Mouse (Mus musculus): ENCODE results near the gene Smpd3.

DNA sequence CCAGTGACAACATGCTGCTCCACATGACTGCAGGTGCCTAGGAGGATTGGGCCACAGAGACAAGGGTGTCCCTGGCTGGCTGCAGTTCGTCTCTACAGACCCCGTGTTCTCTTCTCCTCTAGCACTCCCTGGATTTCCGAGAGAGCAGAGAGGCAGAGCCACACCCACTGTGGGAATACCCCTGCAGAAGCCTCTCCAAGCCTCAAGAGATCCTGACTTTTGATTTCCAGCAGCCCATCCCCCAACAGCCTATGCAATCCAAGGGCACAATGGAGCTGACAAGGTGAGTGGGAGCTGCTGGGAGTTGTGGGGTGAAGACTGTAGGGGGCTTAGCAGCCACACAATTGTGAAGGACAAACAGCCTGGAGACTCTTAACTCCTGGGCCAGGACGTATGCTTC is 87.6 kb downstream of the Smpd3 start:
- TF ChIP-seq POLR2A (IDR thresholded peaks at IDR 0.05; ENCODE audit: extremely low read depth, insufficient read depth, low read length) (no peak), CTCF (IDR thresholded peaks at IDR 0.05; ENCODE audit: extremely low read depth, insufficient read depth, low read length) (no peak)

Data from cortical plate, adult 2 months (tissue).